Mouse (Mus musculus) intestine, embryonic 16.5 days (tissue): ENCODE measurements around the gene Ube2e1. TPM values are rescaled to one million over a fixed set of nuclear protein-coding genes. Genes with fewer than 3 reads are reported as not detected.

Experiments
- ATAC-seq: fragments of 200-750 bp; cut with Nextera tagmentation; 2 replicates; pipeline ENCODE4 v1.8.0; 2017; ENCODE audit warnings: moderate TSS enrichment, moderate library complexity
- H3K27ac ChIP-seq: fragments of 300-500 bp; sonication (generic); 2 replicates; pipeline ENCODE4 v1.5.1; 2014; ENCODE audit warnings: mild to moderate bottlenecking, low read length
- H3K27me3 ChIP-seq: fragments of 300-500 bp; sonication (generic); replicated peaks from 2 replicates; pipeline ENCODE4 v1.6.1; 2014; ENCODE audit warnings: low read length, control low read depth, mixed read lengths; ENCODE audit not compliant: control insufficient read depth, insufficient read depth
- H3K36me3 ChIP-seq: fragments of 300-500 bp; sonication (generic); 2 replicates; pipeline ENCODE4 v1.6.1; 2014; ENCODE audit warnings: low read length, control low read depth; ENCODE audit not compliant: control insufficient read depth, insufficient read depth
- H3K4me1 ChIP-seq: fragments of 300-500 bp; sonication (generic); 2 replicates; pipeline ENCODE4 v1.6.1; 2014; ENCODE audit warnings: low read length, control low read depth, mixed read lengths; ENCODE audit not compliant: control insufficient read depth, insufficient read depth
- H3K4me2 ChIP-seq: fragments of 300-500 bp; sonication (generic); 2 replicates; pipeline ENCODE4 v1.6.1; 2014; ENCODE audit warnings: low read depth, low read length, control low read depth
- H3K4me3 ChIP-seq: fragments of 300-500 bp; sonication (generic); 2 replicates; pipeline ENCODE4 v1.5.1; 2014; ENCODE audit warnings: mild to moderate bottlenecking, low read length
- H3K9ac ChIP-seq: fragments of 300-500 bp; sonication (generic); 2 replicates; pipeline ENCODE4 v1.6.1; 2014; ENCODE audit warnings: low read depth, low read length
- H3K9me3 ChIP-seq: fragments of 300-500 bp; sonication (generic); 2 replicates; pipeline ENCODE4 v1.6.1; 2016; ENCODE audit warnings: low read length, control low read depth; ENCODE audit not compliant: control insufficient read depth
- WGBS: fragments of 180-500 bp; shearing (Covaris S2); extraction: QIAGEN DNeasy Blood & Tissue Kit; methylation state at CpG from one replicate; pipeline ENCODE4 v1.1.7; 2014; 5-methylcytosine and 5-hydroxymethylcytosine counted together
- polyA plus RNA-seq: library from polyadenylated mRNA; unstranded; fragments of >200 nt; fragmentation: Nextera tagmentation; extraction: Ambion mirVana; gene quantifications from 2 replicates; pipeline ENCODE4 v1.2.1, GENCODE M21; 2015

The Ube2e1 gene
- polyA plus RNA-seq, 1 experiment from 2014 or later, result 113 TPM

DNA sequence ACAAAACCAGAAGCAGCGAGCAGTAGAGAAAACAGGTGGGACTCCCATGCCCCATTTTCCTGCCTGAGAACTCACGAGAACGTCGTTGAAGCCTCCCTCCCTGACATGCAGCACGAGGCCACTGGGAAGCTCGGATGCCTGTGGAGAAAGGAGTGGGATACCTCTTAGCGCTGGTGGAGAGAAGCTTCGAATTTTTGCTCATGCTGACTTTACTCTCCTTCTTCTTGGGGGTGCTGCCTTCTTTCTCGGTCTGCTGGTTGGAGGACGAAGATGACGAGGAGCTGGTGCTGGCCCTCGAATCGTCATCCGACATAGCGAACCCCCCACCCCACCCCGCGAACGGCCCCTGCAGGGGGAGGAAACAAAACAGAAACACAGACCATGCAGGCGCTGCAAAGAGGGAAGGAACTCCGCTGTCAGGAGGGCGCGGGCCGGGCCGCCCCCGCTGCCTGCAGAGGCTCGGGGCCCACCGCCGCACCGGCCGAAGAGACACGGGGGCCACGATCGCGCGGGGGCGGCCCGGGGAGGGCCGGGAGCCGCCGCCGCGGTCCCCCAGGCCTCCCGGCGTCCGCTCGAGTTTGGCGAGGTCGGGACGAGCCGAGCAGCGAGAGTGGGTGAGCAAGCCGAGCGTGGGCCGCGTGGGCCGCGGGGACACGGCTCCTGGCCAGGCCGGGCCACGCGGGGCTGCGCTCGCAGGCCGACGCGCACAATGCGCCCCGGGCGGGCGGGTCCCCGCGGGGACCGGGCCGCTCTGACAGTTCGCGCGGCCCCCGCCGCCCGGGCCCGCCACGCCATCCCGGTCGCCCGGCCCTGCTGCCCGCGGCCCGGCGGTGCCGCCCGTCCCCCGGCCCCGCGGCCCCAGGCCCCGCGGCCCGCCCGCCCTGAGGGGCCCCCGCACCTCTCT lies 618 bp downstream of the Ube2e1 start:
- Histone ChIP-seq H3K4me2 (peak overlapping the region; percentile 79), H3K27me3 (no peaks in the 10 kb centered on the region), H3K4me3 (peak overlapping the region; percentile 96), H3K36me3 (no peaks in the 10 kb centered on the region), H3K27ac (peak overlapping the region; percentile 89), H3K9me3 (no peaks in the 10 kb centered on the region), H3K9ac (peak overlapping the region; percentile 98), H3K4me1 (peaks cover 14% of the 10 kb centered on the region)
- peak; percentile 82 for ATAC-seq
- under 1% methylated on average over 59 of the region's 99 CpGs for WGBS

DNA sequence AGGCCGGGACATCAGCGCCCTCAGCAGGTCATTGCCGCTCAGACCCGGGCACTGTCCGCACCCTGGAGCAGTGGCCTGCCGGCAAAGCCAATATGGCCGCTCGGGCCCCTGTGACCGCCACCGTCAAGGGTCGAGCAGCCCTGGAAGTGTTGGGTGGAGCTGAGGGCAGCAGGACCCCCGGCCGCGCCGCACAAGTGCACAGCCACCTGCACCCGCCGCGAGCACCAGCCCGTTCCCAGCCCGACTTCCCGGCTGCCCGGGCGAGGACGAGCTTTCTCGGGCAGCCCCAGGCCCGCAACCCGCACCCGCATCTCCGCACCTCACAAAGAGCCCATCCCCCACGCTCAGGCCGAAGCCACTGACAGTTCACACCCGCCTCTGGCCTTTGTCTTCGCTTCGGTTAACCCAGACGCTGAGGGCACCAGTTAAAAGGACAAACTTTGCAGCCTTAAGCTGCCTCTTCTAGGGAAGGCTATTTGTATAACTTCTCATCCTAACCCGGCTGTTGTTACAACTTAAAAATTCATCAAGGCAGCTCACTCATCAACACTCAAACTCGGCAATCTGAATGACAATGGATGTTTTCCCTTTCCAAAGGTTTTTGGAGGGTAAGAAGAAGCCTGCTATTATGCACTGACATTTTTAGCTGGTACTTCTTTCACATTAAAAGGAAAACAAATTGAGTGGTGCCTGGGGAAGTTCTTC lies 4.5 kb downstream of the Ube2e1 start:
- no peaks in the 10 kb centered on the region for H3K27me3 ChIP-seq
- WGBS, result 8% methylated on average over 37 of the region's 37 CpGs
- H3K9me3 ChIP-seq, result no peaks in the 10 kb centered on the region
- H3K4me2 ChIP-seq, result peak overlapping the region; percentile 63
- peak overlapping the region; percentile 54 for H3K9ac ChIP-seq
- H3K27ac ChIP-seq, result no peak overlapping the region
- no peaks in the 10 kb centered on the region for H3K36me3 ChIP-seq
- peak overlapping the region; percentile 40 for H3K4me3 ChIP-seq
- no peak for ATAC-seq
- peaks cover 14% of the 10 kb centered on the region for H3K4me1 ChIP-seq

DNA sequence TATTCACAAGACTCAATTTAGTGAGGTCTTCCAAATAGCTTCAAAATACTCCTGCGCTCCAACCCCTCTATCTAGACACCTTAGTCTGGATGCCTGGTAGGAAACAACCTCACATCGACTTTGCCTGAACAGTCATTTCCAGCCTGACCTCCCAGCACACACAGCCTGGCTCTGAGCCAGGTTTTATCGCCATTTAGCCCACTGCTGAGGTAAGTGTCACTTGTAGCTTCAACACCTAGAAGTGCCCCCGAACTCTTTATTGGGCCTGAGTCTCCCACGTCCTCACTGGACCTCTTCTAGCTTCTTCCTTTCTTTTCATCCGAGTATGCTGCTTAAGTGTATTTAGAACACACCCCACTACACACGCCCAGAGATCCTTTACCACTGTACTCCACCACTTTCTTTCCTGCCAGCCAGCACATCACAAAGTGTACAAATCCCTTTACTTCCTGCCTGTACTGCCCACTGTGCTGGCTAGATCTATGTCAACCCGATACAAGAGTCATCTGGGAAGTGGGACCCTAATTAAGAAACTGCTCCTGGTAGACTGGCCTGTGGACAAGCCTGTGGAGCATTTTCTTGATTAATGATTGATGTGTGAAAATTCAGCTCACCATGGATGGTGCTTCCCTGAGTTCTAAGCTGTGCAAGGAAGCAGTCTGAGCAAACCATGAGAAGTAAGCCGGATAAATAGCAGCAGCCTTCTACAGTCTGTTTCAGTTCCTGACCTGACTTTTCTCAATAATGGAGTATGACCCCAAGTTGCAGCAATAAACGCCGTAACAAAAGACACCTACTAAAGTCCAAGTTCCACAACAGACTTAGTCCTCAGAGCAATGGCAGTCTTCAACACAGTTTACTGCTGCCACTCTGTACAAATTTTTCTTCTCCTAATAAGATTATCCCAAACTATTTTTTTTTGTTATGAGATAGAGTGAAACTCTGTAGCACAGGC lies 13.9 kb downstream of the Ube2e1 start:
- no peak overlapping the region for H3K4me3 ChIP-seq
- ATAC-seq, result peak; percentile 89
- H3K9me3 ChIP-seq, result no peaks in the 10 kb centered on the region
- 60% methylated on average over 11 of the region's 11 CpGs for WGBS
- H3K36me3 ChIP-seq, result no peaks in the 10 kb centered on the region
- no peak overlapping the region for H3K9ac ChIP-seq
- no peak overlapping the region for H3K4me2 ChIP-seq
- H3K27me3 ChIP-seq, result no peaks in the 10 kb centered on the region
- peaks cover 3% of the 10 kb centered on the region; the same call in 1 of the 2 replicates for H3K4me1 ChIP-seq
- H3K27ac ChIP-seq, result peak overlapping the region; percentile 40

DNA sequence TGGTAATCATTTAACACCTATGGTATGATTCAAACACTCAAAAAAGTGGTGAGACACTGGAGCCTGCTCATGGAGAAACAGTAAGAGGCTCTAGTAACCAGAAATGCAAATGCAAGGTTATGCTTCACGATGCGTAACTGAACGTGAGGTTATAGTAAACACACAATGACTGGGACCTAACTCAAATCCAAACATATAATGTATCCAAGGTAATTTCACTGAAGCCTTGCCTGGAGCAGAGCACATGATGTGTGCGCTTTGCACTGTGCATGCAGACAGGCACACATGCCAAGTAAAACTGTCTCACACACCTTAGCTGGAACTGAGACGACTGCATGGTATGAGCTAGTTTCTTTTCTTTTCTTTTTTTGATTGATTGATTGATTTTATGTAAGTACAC lies 27.5 kb downstream of the Ube2e1 start:
- Histone ChIP-seq H3K27me3 (no peaks in the 10 kb centered on the region), H3K9me3 (no peaks in the 10 kb centered on the region), H3K27ac (no peak overlapping the region), H3K4me1 (0 out of 2 replicates have a peak, but pooled peaks cover 3% of the 10 kb centered on the region), H3K4me2 (no peak overlapping the region), H3K36me3 (no peaks in the 10 kb centered on the region), H3K4me3 (no peak overlapping the region), H3K9ac (no peak overlapping the region)
- 79% methylated on average over 5 of the region's 5 CpGs for WGBS
- ATAC-seq, result no peak

DNA sequence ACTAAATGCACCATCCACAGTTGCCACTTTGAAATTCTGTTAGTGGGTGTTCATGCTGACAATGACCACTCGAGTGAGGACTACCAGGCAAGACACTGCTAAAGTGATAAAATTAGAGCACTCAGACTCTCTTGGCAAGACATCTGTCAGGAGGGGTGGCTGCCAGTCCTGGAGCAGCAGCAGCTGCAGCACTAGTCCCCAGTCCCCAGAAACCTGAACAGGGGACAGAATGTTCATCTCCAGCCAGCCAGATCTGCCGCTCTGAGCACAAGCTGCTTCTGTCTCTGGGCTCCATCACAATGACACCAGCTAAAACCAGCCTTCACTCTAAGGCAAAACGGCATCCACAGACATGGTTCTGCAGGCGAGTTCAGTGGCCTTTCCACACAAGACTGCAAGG lies 28.4 kb downstream of the Ube2e1 start:
- Histone ChIP-seq H3K9me3 (no peaks in the 10 kb centered on the region), H3K36me3 (no peaks in the 10 kb centered on the region), H3K27me3 (no peaks in the 10 kb centered on the region), H3K4me1 (0 out of 2 replicates have a peak, but pooled peaks cover 3% of the 10 kb centered on the region), H3K9ac (no peak overlapping the region), H3K4me3 (no peak overlapping the region), H3K4me2 (no peak overlapping the region), H3K27ac (no peak overlapping the region)
- 60% methylated on average over 4 of the region's 4 CpGs for WGBS
- ATAC-seq, result no peak

DNA sequence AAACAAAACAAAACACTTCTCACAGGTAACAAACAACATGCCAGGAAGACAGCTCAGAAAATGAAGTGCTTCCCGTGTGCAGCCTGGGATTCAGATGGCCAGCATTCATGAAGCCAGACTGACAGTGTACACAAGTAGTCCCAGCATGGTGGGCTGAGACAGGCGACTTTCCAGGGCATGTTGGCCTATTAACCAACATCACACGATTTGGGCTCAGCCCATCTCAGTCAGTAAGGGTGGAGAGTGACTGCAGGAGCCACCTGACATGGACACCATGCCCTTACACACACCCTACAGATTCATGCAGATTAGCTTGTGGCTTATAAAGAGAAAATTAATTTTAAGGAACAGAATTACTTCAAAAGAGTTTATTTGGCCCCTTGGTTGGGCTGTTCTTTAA lies 28.9 kb downstream of the Ube2e1 start:
- WGBS, result 65% methylated on average over 3 of the region's 3 CpGs
- Histone ChIP-seq H3K36me3 (no peaks in the 10 kb centered on the region), H3K4me2 (no peak overlapping the region), H3K27ac (no peak overlapping the region), H3K9me3 (no peaks in the 10 kb centered on the region), H3K4me3 (no peak overlapping the region), H3K4me1 (0 out of 2 replicates have a peak, but pooled peaks cover 3% of the 10 kb centered on the region), H3K27me3 (no peaks in the 10 kb centered on the region), H3K9ac (no peak overlapping the region)
- no peak for ATAC-seq

DNA sequence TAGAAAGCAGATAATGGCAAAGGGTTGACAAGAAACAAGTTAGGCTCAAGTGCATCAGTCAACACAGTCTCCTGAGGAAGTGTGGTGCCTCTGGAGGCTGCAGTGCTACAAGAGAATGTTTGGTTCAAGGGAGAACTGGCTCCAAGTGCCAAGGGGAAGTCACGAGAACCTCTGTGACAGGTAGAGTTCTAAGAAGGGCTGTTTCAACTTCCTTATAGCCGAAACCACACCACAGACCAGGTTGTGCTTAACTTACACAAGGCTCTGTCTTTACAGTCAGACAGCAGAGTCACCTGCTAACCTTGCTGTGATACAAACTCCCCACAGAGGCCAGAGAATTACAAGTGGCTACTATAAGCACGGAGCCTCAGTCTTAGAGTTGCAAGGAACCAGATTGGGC lies 30.1 kb downstream of the Ube2e1 start:
- no peak overlapping the region for H3K27ac ChIP-seq
- ATAC-seq, result no peak

DNA sequence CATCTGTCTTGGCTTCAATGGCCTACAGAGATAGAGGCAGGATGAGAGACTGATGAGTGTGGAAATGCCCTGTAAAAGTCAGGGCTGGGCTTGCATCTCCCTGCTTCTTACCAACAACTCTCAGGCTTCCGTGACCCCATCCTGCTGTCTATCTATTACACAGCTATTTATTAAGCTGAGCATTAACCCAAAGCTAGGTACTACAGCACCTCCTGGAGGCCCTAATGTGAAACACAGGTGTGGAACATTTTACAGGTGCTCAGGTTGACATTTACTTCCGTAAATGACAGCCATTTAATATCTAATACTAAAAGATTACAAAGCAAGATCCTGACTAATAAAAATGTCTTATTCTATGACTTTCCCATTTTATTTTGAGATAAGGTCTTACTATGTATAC lies 31.0 kb downstream of the Ube2e1 start:
- H3K4me1 ChIP-seq, result 0 out of 2 replicates have a peak, but pooled peaks cover 3% of the 10 kb centered on the region
- no peak overlapping the region for H3K4me2 ChIP-seq
- no peaks in the 10 kb centered on the region for H3K36me3 ChIP-seq
- no peaks in the 10 kb centered on the region for H3K27me3 ChIP-seq
- no peak overlapping the region for H3K27ac ChIP-seq
- no peak for ATAC-seq
- no peak overlapping the region for H3K4me3 ChIP-seq
- no peak overlapping the region for H3K9ac ChIP-seq
- H3K9me3 ChIP-seq, result no peaks in the 10 kb centered on the region
- 89% methylated on average over 2 of the region's 2 CpGs for WGBS

More for the DNA sequence above, 30.1 kb downstream of the Ube2e1 start:
- Histone ChIP-seq H3K36me3 (no peaks in the 10 kb centered on the region), H3K4me1 (0 out of 2 replicates have a peak, but pooled peaks cover 3% of the 10 kb centered on the region), H3K9me3 (no peaks in the 10 kb centered on the region), H3K9ac (no peak overlapping the region), H3K4me3 (no peak overlapping the region), H3K27me3 (no peaks in the 10 kb centered on the region), H3K4me2 (no peak overlapping the region)
- 80% methylated on average over 3 of the region's 3 CpGs for WGBS
